Mouse (Mus musculus) adrenal gland, adult 10 weeks (tissue): ENCODE measurements around the gene Speer4a. TPM values are rescaled to one million over a fixed set of nuclear protein-coding genes. Genes with fewer than 3 reads are reported as not detected.

Source experiments
- polyA plus RNA-seq: library from polyadenylated mRNA; stranded (reverse); fragments of 350-450 nt; fragmentation: Illumina TruSeq; extraction: RNeasy Lipid Tissue Mini Kit (QIAGEN cat#74804); gene quantifications from one replicate; pipeline ENCODE4 v1.2.3, GENCODE M21; 2014; ENCODE audit warnings: low read depth, low replicate concordance

Speer4a gene
- 0.17 TPM for polyA plus RNA-seq

DNA sequence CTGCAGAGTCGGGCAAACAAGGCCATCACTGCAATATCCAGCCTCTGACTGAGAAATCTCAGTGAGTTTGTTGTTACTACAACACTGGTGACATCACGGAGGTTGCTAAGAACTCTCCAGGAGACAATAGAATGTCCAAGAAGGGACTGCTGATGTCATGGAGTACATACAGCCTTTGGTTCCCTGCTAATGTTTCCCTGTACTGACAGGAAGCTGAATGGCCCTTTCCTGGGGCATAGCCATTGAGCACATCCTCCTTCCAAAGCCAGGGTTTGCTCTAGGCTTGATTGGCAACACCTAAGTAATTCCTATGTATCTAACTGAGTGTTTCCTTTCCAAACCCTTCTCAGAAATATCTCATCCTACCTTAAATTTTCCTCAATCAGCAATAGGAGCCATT is at the start of gene Speer4a:
Speer4a (minus strand) TSS at position 101 of the 400 bp plus-strand sequence.

DNA sequence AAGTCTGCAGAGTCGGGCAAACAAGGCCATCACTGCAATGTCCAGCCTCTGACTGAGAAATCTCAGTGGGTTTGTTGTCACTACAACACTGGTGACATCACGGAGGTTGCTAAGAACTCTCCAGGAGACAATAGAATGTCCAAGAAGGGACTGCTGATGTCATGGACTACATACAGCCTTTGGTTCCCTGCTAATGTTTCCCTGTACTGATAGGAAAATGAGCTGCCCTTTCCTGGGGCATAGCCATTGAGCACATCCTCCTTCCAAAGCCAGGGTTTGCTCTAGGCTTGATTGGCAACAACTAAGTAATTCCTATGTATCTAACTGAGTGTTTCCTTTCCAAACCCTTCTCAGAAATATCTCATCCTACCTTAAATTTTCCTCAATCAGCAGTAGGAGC is 19.1 kb upstream of the Speer4a start, which contains the start of gene Gm7347:
Gm7347 (minus strand) TSS at position 101 of the 400 bp plus-strand sequence.

GRCm38 (mm10) chr5:26022816-26023215 is 16.5 kb downstream of the Speer4a start, which contains the start of gene Gm5862:
Gene Gm5862 (minus strand): TSS chr5:26022916.

GRCm38 (mm10) chr5:26004698-26005097 is 34.7 kb downstream of the Speer4a start, which contains the start of gene Gm1979:
Gene Gm1979 (minus strand): TSS chr5:26004798.

GRCm38 (mm10) chr5:25988550-25988949 is 50.8 kb downstream of the Speer4a start, which contains the start of gene Gm21698:
Gene Gm21698 (minus strand): TSS chr5:25988650.

Other genes with a start within 250 kb of the Speer4a start
- gene Gm21663, start 97.2 kb downstream of the Speer4a start, polyA plus RNA-seq = not detected
- not detected for gene Gm21671, start 85.1 kb downstream of the Speer4a start, polyA plus RNA-seq
- gene Gm21680, start 66.9 kb downstream of the Speer4a start, polyA plus RNA-seq = not detected
- gene Gm21698, start 50.9 kb downstream of the Speer4a start, polyA plus RNA-seq = not detected
- gene Gm1979, start 34.8 kb downstream of the Speer4a start, polyA plus RNA-seq = not detected
- not detected for gene Gm5862, start 16.6 kb downstream of the Speer4a start, polyA plus RNA-seq
- gene Gm7347, start 19.0 kb upstream of the Speer4a start, polyA plus RNA-seq = not detected
- not detected for gene Gm10471, start 49.7 kb upstream of the Speer4a start, polyA plus RNA-seq
- gene 5031410I06Rik, start 65.8 kb upstream of the Speer4a start, polyA plus RNA-seq = not detected
- gene Gm10220, start 81.9 kb upstream of the Speer4a start, polyA plus RNA-seq = not detected
- gene Gm7361, start 218.1 kb upstream of the Speer4a start, polyA plus RNA-seq = 0.87 TPM